Mouse (Mus musculus) MEL (cell line): ENCODE measurements around the gene Cd248. TPM values are rescaled to one million over a fixed set of nuclear protein-coding genes. Genes with fewer than 3 reads are reported as not detected.

Experiments
- DNase-seq: peaks from one replicate; pipeline ENCODE4 v3.0.0; 2011; ENCODE audit warnings: low read depth, low spot score
- H3K27ac ChIP-seq: 2 replicates; pipeline ENCODE4 v1.5.1; 2012; ENCODE audit warnings: low read depth, mild to moderate bottlenecking, control low read depth, low read length, moderate library complexity; ENCODE audit not compliant: control insufficient read depth
- H3K27me3 ChIP-seq, 2 experiments: fragments of 150-350 bp in 1 of 2; sonication (generic) in 1 of 2; 2 replicates each; pipeline ENCODE4 v1.6.1; 2012; ENCODE audit warnings: low read length in 2 of 2, mild to moderate bottlenecking in 2 of 2, improper control_type of control experiment in 1 of 2, moderate library complexity in 1 of 2; ENCODE audit not compliant: insufficient read depth in 2 of 2, control insufficient read depth in 1 of 2
- H3K36me3 ChIP-seq, 2 experiments: 2 replicates each; pipeline ENCODE4 v1.6.1; 2012 to 2014; ENCODE audit warnings: low read length in 2 of 2, improper control_type of control experiment in 1 of 2, inconsistent platforms in 1 of 2, mild to moderate bottlenecking in 1 of 2; ENCODE audit not compliant: insufficient read depth in 2 of 2, control insufficient read depth in 1 of 2
- H3K4me1 ChIP-seq, 2 experiments: fragments of 150-350 bp in 1 of 2; sonication (generic) in 1 of 2; 2 replicates each; pipeline ENCODE4 v1.6.1; 2012; ENCODE audit warnings: low read length in 2 of 2, improper control_type of control experiment in 1 of 2, mild to moderate bottlenecking in 1 of 2; ENCODE audit not compliant: insufficient read depth in 2 of 2, control insufficient read depth in 1 of 2
- H3K4me3 ChIP-seq, 2 experiments: fragments of 150-350 bp in 1 of 2; sonication (generic) in 1 of 2; 2 replicates each; pipeline ENCODE4 v1.5.1; 2012; ENCODE audit warnings: low read depth in 2 of 2, low read length in 2 of 2, mild to moderate bottlenecking in 2 of 2, moderate library complexity in 2 of 2, control low read depth in 1 of 2, improper control_type of control experiment in 1 of 2; ENCODE audit not compliant: control insufficient read depth in 1 of 2, insufficient read depth in 1 of 2
- H3K79me2 ChIP-seq: 2 replicates; pipeline ENCODE4 v1.6.1; 2012; ENCODE audit warnings: mild to moderate bottlenecking, low read length, moderate library complexity; ENCODE audit not compliant: control insufficient read depth, poor library complexity, insufficient read depth
- H3K9ac ChIP-seq: 2 replicates; pipeline ENCODE4 v1.6.1; 2012; ENCODE audit warnings: low read depth, mild to moderate bottlenecking, control low read depth, low read length, moderate library complexity; ENCODE audit not compliant: control insufficient read depth, poor library complexity, severe bottlenecking
- H3K9me3 ChIP-seq: fragments of 150-350 bp; sonication (generic); replicated peaks from 2 replicates; pipeline ENCODE4 v1.6.1; 2012; ENCODE audit warnings: mild to moderate bottlenecking, low read length, improper control_type of control experiment, moderate library complexity; ENCODE audit not compliant: insufficient read depth
- CHD2 ChIP-seq: IDR thresholded peaks from 2 replicates; pipeline ENCODE4 v1.6.1; 2011; ENCODE audit warnings: low read length, improper control_type of control experiment
- CTCF ChIP-seq, 3 experiments: IDR thresholded peaks in 2 of 3; conservative IDR thresholded peaks in 1 of 3; 2 replicates each; pipeline ENCODE4 v1.5.1; 2011 to 2012; ENCODE audit warnings: low read length in 3 of 3, low read depth in 2 of 3, mild to moderate bottlenecking in 2 of 3, improper control_type of control experiment in 1 of 3, inconsistent platforms in 1 of 3, mixed read lengths in 1 of 3, moderate library complexity in 1 of 3; ENCODE audit not compliant: control insufficient read depth in 1 of 3, insufficient read depth in 1 of 3, poor library complexity in 1 of 3, severe bottlenecking in 1 of 3
- ELF1 ChIP-seq: IDR thresholded peaks from 2 replicates; pipeline ENCODE4 v1.6.1; 2014; ENCODE audit warnings: low read depth, mild to moderate bottlenecking, inconsistent platforms, low read length, improper control_type of control experiment, moderate library complexity
- ETS1 ChIP-seq: IDR thresholded peaks from 2 replicates; pipeline ENCODE4 v1.6.1; 2012; ENCODE audit warnings: low read depth, mild to moderate bottlenecking, inconsistent platforms, low read length, improper control_type of control experiment, moderate library complexity
- GABPA ChIP-seq: IDR thresholded peaks from 2 replicates; pipeline ENCODE4 v1.6.1; 2012; ENCODE audit warnings: low read depth, mild to moderate bottlenecking, inconsistent platforms, low read length, improper control_type of control experiment, moderate library complexity
- HCFC1 ChIP-seq: IDR thresholded peaks from 2 replicates; pipeline ENCODE4 v1.6.1; 2012; ENCODE audit warnings: low read depth, mild to moderate bottlenecking, inconsistent platforms, low read length, improper control_type of control experiment, moderate library complexity
- MAX ChIP-seq: IDR thresholded peaks from 2 replicates; pipeline ENCODE4 v1.6.1; 2011; ENCODE audit warnings: low read length, improper control_type of control experiment
- MAZ ChIP-seq: IDR thresholded peaks from 2 replicates; pipeline ENCODE4 v1.6.1; 2012; ENCODE audit warnings: low read depth, mild to moderate bottlenecking, inconsistent platforms, low read length, improper control_type of control experiment
- MEF2A ChIP-seq: IDR thresholded peaks from 2 replicates; pipeline ENCODE4 v1.6.1; 2014; ENCODE audit warnings: low read depth, mild to moderate bottlenecking, inconsistent platforms, low read length, improper control_type of control experiment; ENCODE audit not compliant: poor library complexity, insufficient replicate concordance, severe bottlenecking; ENCODE audit errors: extremely low read depth
- MXI1 ChIP-seq: IDR thresholded peaks from 2 replicates; pipeline ENCODE4 v1.6.1; 2011; ENCODE audit warnings: mild to moderate bottlenecking, low read depth, low read length, improper control_type of control experiment
- MYC ChIP-seq: IDR thresholded peaks from 2 replicates; pipeline ENCODE4 v1.6.1; 2011; ENCODE audit warnings: low read depth, mild to moderate bottlenecking, low read length, improper control_type of control experiment, moderate library complexity
- RAD21 ChIP-seq: IDR thresholded peaks from 2 replicates; pipeline ENCODE4 v1.6.1; 2011; ENCODE audit warnings: mild to moderate bottlenecking, low read depth, low read length, improper control_type of control experiment
- RCOR1 ChIP-seq: IDR thresholded peaks from 2 replicates; pipeline ENCODE4 v1.6.1; 2012; ENCODE audit warnings: low read depth, mild to moderate bottlenecking, inconsistent platforms, low read length, improper control_type of control experiment
- SIN3A ChIP-seq: IDR thresholded peaks from 2 replicates; pipeline ENCODE4 v1.6.1; 2012; ENCODE audit warnings: low read length, improper control_type of control experiment, inconsistent platforms
- SMC3 ChIP-seq: IDR thresholded peaks from 2 replicates; pipeline ENCODE4 v1.6.1; 2011; ENCODE audit warnings: low read depth, low read length, improper control_type of control experiment
- TAL1 ChIP-seq: IDR thresholded peaks from 2 replicates; pipeline ENCODE4 v1.6.1; 2012; ENCODE audit warnings: mild to moderate bottlenecking, inconsistent platforms, low read length, moderate library complexity, mixed read lengths
- TCF12 ChIP-seq: IDR thresholded peaks from 2 replicates; pipeline ENCODE4 v1.6.1; 2014; ENCODE audit warnings: low read depth, mild to moderate bottlenecking, inconsistent platforms, low read length, improper control_type of control experiment, moderate library complexity
- UBTF ChIP-seq: IDR thresholded peaks from 2 replicates; pipeline ENCODE4 v1.6.1; 2012; ENCODE audit warnings: low read depth, mild to moderate bottlenecking, inconsistent platforms, low read length, improper control_type of control experiment, moderate library complexity, borderline replicate concordance; ENCODE audit not compliant: insufficient read depth
- ZMIZ1 ChIP-seq: IDR thresholded peaks from 2 replicates; pipeline ENCODE4 v1.6.1; 2012; ENCODE audit warnings: low read depth, mild to moderate bottlenecking, inconsistent platforms, low read length, improper control_type of control experiment, moderate library complexity
- ZNF384 ChIP-seq: IDR thresholded peaks from 2 replicates; pipeline ENCODE4 v1.6.1; 2012; ENCODE audit warnings: low read depth, mild to moderate bottlenecking, inconsistent platforms, low read length, improper control_type of control experiment
- polyA plus RNA-seq, 2 experiments: library from polyadenylated mRNA; stranded (reverse) in 1 of 2; unstranded in 1 of 2; fragments of >175 nt in 1 of 2; fragments of >200 nt in 1 of 2; gene quantifications; 2 replicates each; pipeline versions ENCODE4 v1.2.1 to v1.2.4; 2012; ENCODE audit warnings: low replicate concordance in 2 of 2, low read depth in 1 of 2; ENCODE audit not compliant: insufficient read length in 2 of 2, insufficient read depth in 1 of 2, missing spikeins in 1 of 2
- total RNA-seq: library from RNA; depleted of rRNA; stranded (reverse); fragments of 300-350 nt; gene quantifications from 2 replicates; pipeline ENCODE4 v1.2.3, GENCODE M21; 2012

Cd248 gene
- total and polyA plus RNA-seq, 3 experiments: 0.27 to 0.86 TPM; not detected in 1

- 0 out of 2 replicates have a peak, but pooled peaks have one; percentile 32 for TF ChIP-seq RCOR1
- 0 out of 2 replicates have a peak, but pooled peaks have one; percentile 57 for TF ChIP-seq MYC
- TF ChIP-seq UBTF: 0 out of 2 replicates have a peak, but pooled peaks have one; percentile 15
- no peak for TF ChIP-seq CHD2
- TF ChIP-seq SIN3A: no peak; the same call in 1 of the 2 replicates
- no peak for TF ChIP-seq ZMIZ1
- TF ChIP-seq MAX: peak; percentile 72; the same call in 1 of the 2 replicates
- TF ChIP-seq RAD21: no peak
- TF ChIP-seq GABPA: no peak
- no peak for TF ChIP-seq MEF2A
- peak; percentile 47; the same call in 1 of the 2 replicates for TF ChIP-seq MXI1
- TF ChIP-seq ZNF384: no peak
- TF ChIP-seq SMC3: no peak
- 0 out of 2 replicates have a peak, but pooled peaks have one; percentile 12 for TF ChIP-seq ETS1
- TF ChIP-seq HCFC1: peak; percentile 39
- no peak; the same call in none of the 2 replicates for TF ChIP-seq MAZ
- TF ChIP-seq ELF1: no peak
- TF ChIP-seq CTCF (IDR thresholded peaks at IDR 0.05 in 2 of 3, conservative IDR thresholded peaks at IDR 0.05 in 1 of 3; ENCODE audit: control insufficient read depth in 1 of 3, insufficient read depth in 1 of 3, low read depth in 2 of 3, low read length in 3 of 3, poor library complexity in 1 of 3, severe bottlenecking in 1 of 3): no peak
- TF ChIP-seq, all 39 proteins: peak for 16
Observed at GRCm38 (mm10) chr19:5067040-5067799, 658 bp upstream of the Cd248 start (continued).

DNA sequence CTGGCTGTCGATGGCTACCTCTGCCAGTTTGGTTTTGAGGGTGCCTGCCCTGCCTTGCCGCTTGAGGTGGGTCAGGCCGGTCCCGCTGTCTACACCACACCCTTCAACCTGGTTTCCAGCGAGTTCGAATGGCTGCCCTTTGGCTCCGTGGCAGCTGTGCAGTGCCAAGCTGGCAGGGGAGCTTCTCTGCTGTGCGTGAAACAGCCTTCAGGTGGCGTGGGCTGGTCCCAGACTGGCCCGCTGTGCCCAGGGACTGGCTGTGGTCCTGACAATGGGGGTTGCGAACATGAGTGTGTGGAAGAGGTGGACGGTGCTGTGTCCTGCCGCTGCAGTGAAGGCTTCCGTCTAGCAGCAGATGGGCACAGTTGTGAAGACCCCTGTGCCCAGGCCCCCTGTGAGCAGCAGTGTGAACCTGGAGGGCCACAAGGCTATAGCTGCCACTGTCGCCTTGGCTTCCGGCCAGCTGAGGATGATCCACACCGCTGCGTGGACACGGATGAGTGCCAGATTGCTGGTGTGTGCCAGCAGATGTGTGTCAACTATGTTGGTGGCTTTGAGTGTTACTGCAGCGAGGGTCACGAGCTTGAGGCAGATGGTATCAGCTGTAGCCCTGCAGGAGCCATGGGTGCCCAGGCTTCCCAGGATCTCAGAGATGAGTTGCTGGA lies 824 bp downstream of the Cd248 start:
- TF ChIP-seq CTCF (IDR thresholded peaks at IDR 0.05 in 2 of 3, conservative IDR thresholded peaks at IDR 0.05 in 1 of 3; ENCODE audit: control insufficient read depth in 1 of 3, insufficient read depth in 1 of 3, low read depth in 2 of 3, low read length in 3 of 3, poor library complexity in 1 of 3, severe bottlenecking in 1 of 3): no peak
- no peak for TF ChIP-seq TCF12
- TF ChIP-seq TAL1: no peak
- Histone ChIP-seq H3K9me3 (no peaks in the 10 kb centered on the region), H3K9ac (peak overlapping the region; percentile 70; the same call in 1 of the 2 replicates), H3K27ac (no peak overlapping the region), H3K4me3 (peak overlapping the region; percentile 49 to 62; a peak in 2 of 4 replicates), H3K27me3 (no peaks in the 10 kb centered on the region), H3K4me1 (peaks cover 5 to 34% of the 10 kb centered on the region in 2 experiments), H3K36me3 (peaks cover 0 to 4% of the 10 kb centered on the region in 2 experiments; a peak in 1 of 4 replicates), H3K79me2 (peaks cover 2% of the 10 kb centered on the region; the same call in 1 of the 2 replicates)
- no peak for DNase-seq
